11 mouse cellular contexts compared by ENCODE assay signal in the genomic region with DNA sequence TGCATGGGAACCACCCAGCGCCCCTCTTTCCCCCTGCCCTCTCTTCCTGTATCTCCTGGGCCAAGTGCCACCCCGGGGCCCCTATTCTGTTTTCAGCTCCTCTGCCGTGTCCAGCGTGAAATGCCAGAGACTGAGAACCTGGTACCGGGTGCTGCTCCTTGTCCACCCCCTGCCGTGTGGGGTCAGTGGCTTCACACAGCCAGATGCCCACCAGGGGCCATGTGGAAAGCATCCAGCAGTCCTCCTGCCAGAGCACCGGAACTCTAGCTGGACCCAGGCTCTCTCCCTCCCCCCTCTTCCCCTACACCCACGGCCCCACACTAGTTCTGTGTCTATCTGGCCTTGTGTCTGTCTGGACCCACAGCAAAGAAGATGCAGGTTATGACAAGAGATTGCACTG.
DNase-seq lines count a peak whose midpoint lies in the region; ATAC-seq lines count a peak whose summit lies in the region.
"Had no signal": no experiment of that assay in that cellular context is flagged by ENCODE, and none has a peak within 500 bp of the region (broad histone marks: within the 10 kb centered on the region; RNA-seq: fewer than 3 reads in every experiment).

No protein-coding gene starts in this region.

- H3K4me2 ChIP-seq in heart, embryonic 14.5 days (ENCODE audit: low read length), result 0 out of 2 replicates have a peak overlapping the region, but pooled peaks have one; percentile 2
- H3K4me2 ChIP-seq in embryonic facial prominence, embryonic 12.5 days (replicated peaks), result no peak overlapping the region
- H3K4me2 ChIP-seq in hindbrain, embryonic 11.5 days (replicated peaks; ENCODE audit: low read depth, low read length), result no peak overlapping the region
- H3K4me2 ChIP-seq in midbrain, embryonic 12.5 days (replicated peaks), result no peak overlapping the region

- peaks cover 21 to 33% of the 10 kb centered on the region in 2 experiments for H3K4me1 ChIP-seq in heart, embryonic 14.5 days (ENCODE audit: control insufficient read depth in 2 of 2, insufficient read depth in 2 of 2, low read length in 2 of 2)
- H3K4me1 ChIP-seq in embryonic facial prominence, embryonic 12.5 days, result peaks cover 29% of the 10 kb centered on the region
- H3K4me1 ChIP-seq in hindbrain, embryonic 11.5 days (replicated peaks; ENCODE audit: control insufficient read depth, insufficient read depth, low read length), result no peaks in the 10 kb centered on the region; the same call in 1 of the 2 replicates
- H3K4me1 ChIP-seq in midbrain, embryonic 12.5 days, result peaks cover 34% of the 10 kb centered on the region

- WGBS in heart, embryonic 14.5 days, result 10% methylated on average over 8 of the region's 8 CpGs
- WGBS in embryonic facial prominence, embryonic 12.5 days, result 47% methylated on average over 8 of the region's 8 CpGs
- WGBS in hindbrain, embryonic 11.5 days, result 54% methylated on average over 8 of the region's 8 CpGs
- WGBS in midbrain, embryonic 12.5 days, result 66% methylated on average over 8 of the region's 8 CpGs

- H3K36me3 ChIP-seq in heart, embryonic 14.5 days (ENCODE audit: control insufficient read depth, insufficient read depth, low read length), result peaks cover 36% of the 10 kb centered on the region
- H3K36me3 ChIP-seq in embryonic facial prominence, embryonic 12.5 days, result peaks cover 41% of the 10 kb centered on the region
- H3K36me3 ChIP-seq in hindbrain, embryonic 11.5 days (ENCODE audit: control insufficient read depth, insufficient read depth, low read length), result peaks cover 15% of the 10 kb centered on the region
- H3K36me3 ChIP-seq in midbrain, embryonic 12.5 days, result peaks cover 53% of the 10 kb centered on the region

- H3K9me3 ChIP-seq in heart, embryonic 14.5 days (ENCODE audit: control insufficient read depth, low read length), result no peaks in the 10 kb centered on the region
- H3K9me3 ChIP-seq in embryonic facial prominence, embryonic 12.5 days, result no peaks in the 10 kb centered on the region
- H3K9me3 ChIP-seq in hindbrain, embryonic 11.5 days (ENCODE audit: control insufficient read depth, low read length), result no peaks in the 10 kb centered on the region
- H3K9me3 ChIP-seq in midbrain, embryonic 12.5 days, result no peaks in the 10 kb centered on the region

- H3K4me3 ChIP-seq in heart, embryonic 14.5 days (ENCODE audit: control insufficient read depth in 1 of 2, insufficient read depth in 1 of 2, low read depth in 1 of 2, low read length in 2 of 2), result no peak overlapping the region
- H3K4me3 ChIP-seq in embryonic facial prominence, embryonic 12.5 days, result no peak overlapping the region
- no peak overlapping the region for H3K4me3 ChIP-seq in hindbrain, embryonic 11.5 days (ENCODE audit: low read depth, low read length)
- H3K4me3 ChIP-seq in midbrain, embryonic 12.5 days, result no peak overlapping the region

- peak overlapping the region; percentile 34; the same call in 1 of the 2 replicates for H3K9ac ChIP-seq in heart, embryonic 14.5 days (ENCODE audit: low read length)
- H3K9ac ChIP-seq in embryonic facial prominence, embryonic 12.5 days, result no peak overlapping the region
- H3K9ac ChIP-seq in hindbrain, embryonic 11.5 days (ENCODE audit: low read depth, low read length), result no peak overlapping the region
- peak overlapping the region; percentile 28; the same call in 1 of the 2 replicates for H3K9ac ChIP-seq in midbrain, embryonic 12.5 days (replicated peaks)

- no peak for DNase-seq in heart, adult 18-20 months
- DNase-seq in hindbrain, embryonic 11.5 days (ENCODE audit: low spot score), result no peak
- DNase-seq in thymus, postnatal 0 days (ENCODE audit: low spot score), result no peak
- DNase-seq in thymus, postnatal 36 days, result no peak
- no peak for DNase-seq in adrenal gland, postnatal 36 days
- DNase-seq: left cerebral cortex, postnatal 4 days; thymus, postnatal 14 days had no signal

- ATAC-seq in heart, embryonic 14.5 days (ENCODE audit: insufficient number of reproducible peaks, insufficient read depth, low FRiP score, low read depth), result no peak
- ATAC-seq in embryonic facial prominence, embryonic 12.5 days (ENCODE audit: insufficient number of reproducible peaks, insufficient read depth, low FRiP score, low TSS enrichment), result no peak
- 0 out of 2 replicates have a peak, but pooled peaks have one; percentile 1 for ATAC-seq in hindbrain, embryonic 11.5 days (ENCODE audit: low FRiP score)
- ATAC-seq in midbrain, embryonic 12.5 days (ENCODE audit: low FRiP score, low read depth), result no peak
- ATAC-seq: inflammation-experienced regulatory T-cells, adult 6 months had no signal

- peak overlapping the region; percentile 28 to 33; a peak in 2 of 4 replicates for H3K27ac ChIP-seq in heart, embryonic 14.5 days (replicated peaks in 1 of 2; ENCODE audit: control insufficient read depth in 1 of 2, insufficient read depth in 1 of 2, low read depth in 2 of 2, low read length in 2 of 2)
- peak overlapping the region; percentile 59 for H3K27ac ChIP-seq in embryonic facial prominence, embryonic 12.5 days
- peak overlapping the region; percentile 65 for H3K27ac ChIP-seq in hindbrain, embryonic 11.5 days (ENCODE audit: low read depth, low read length)
- H3K27ac ChIP-seq in midbrain, embryonic 12.5 days (replicated peaks), result peak overlapping the region; percentile 72

- H3K27me3 ChIP-seq in heart, embryonic 14.5 days (ENCODE audit: control insufficient read depth, insufficient read depth, low read length), result no peaks in the 10 kb centered on the region
- H3K27me3 ChIP-seq in embryonic facial prominence, embryonic 12.5 days, result no peaks in the 10 kb centered on the region
- no peaks in the 10 kb centered on the region for H3K27me3 ChIP-seq in hindbrain, embryonic 11.5 days (ENCODE audit: control insufficient read depth, insufficient read depth, low read length)
- H3K27me3 ChIP-seq in midbrain, embryonic 12.5 days, result no peaks in the 10 kb centered on the region

Comparison
In these comparisons a context has a peak if more than half of its experiments do, and no peak if none do; other contexts are left out.
1. H3K9ac ChIP-seq: peak in heart, embryonic 14.5 days (single experiment) and midbrain, embryonic 12.5 days (single experiment); none in embryonic facial prominence, embryonic 12.5 days (single experiment) and hindbrain, embryonic 11.5 days (single experiment).
2. Peak in every context shown above with its lines, with median percentiles within 50 percentile points of each other: H3K27ac ChIP-seq.